Mouse (Mus musculus): ENCODE measurements at regions not wholly inside any gene's neighbourhood (a gene's known extent, or its start where the extent isn't known, plus 50 kb on each side); places are given as distances from the start of the nearest gene placed in this dataset.

- no peak for ATAC-seq (replicated peaks; ENCODE audit: low FRiP score, poor library complexity, severe bottlenecking)
These were observed 135.7 kb upstream of the Pkn2 start for GRCm38 (mm10) chr3:143017480-143017879.

- no peak for ATAC-seq (replicated peaks; ENCODE audit: low FRiP score, poor library complexity, severe bottlenecking)
These were observed 135.0 kb upstream of the Pkn2 start for GRCm38 (mm10) chr3:143016758-143017157.

- ATAC-seq (replicated peaks; ENCODE audit: low FRiP score, poor library complexity, severe bottlenecking): no peak
These were observed 132.6 kb upstream of the Pkn2 start for GRCm38 (mm10) chr3:143014421-143014820.

- ATAC-seq (replicated peaks; ENCODE audit: low FRiP score, poor library complexity, severe bottlenecking): no peak
These were observed 125.2 kb upstream of the Pkn2 start for GRCm38 (mm10) chr3:143007047-143007446.

GRCm38 (mm10) chr3:143001952-143002351 is 120.1 kb upstream of the Pkn2 start:
- ATAC-seq (replicated peaks; ENCODE audit: low FRiP score, poor library complexity, severe bottlenecking): no peak

- no peak for ATAC-seq (replicated peaks; ENCODE audit: low FRiP score, poor library complexity, severe bottlenecking)
These were observed 114.4 kb upstream of the Pkn2 start for GRCm38 (mm10) chr3:142995981-142996743.

- no peak for ATAC-seq (replicated peaks; ENCODE audit: low FRiP score, poor library complexity, severe bottlenecking)
These were observed 102.7 kb upstream of the Pkn2 start for GRCm38 (mm10) chr3:142984547-142984946.

GRCm38 (mm10) chr3:142981221-142981620 is 99.4 kb upstream of the Pkn2 start:
- ATAC-seq (replicated peaks; ENCODE audit: low FRiP score, poor library complexity, severe bottlenecking): no peak

GRCm38 (mm10) chr3:142979161-142979560 is 97.4 kb upstream of the Pkn2 start:
- no peak for ATAC-seq (replicated peaks; ENCODE audit: low FRiP score, poor library complexity, severe bottlenecking)

- ATAC-seq (replicated peaks; ENCODE audit: low FRiP score, poor library complexity, severe bottlenecking): no peak
These were observed 95.0 kb upstream of the Pkn2 start for GRCm38 (mm10) chr3:142976519-142977394.

- ATAC-seq (replicated peaks; ENCODE audit: low FRiP score, poor library complexity, severe bottlenecking): no peak
These were observed 93.8 kb upstream of the Pkn2 start for GRCm38 (mm10) chr3:142975606-142976005.

- ATAC-seq (replicated peaks; ENCODE audit: low FRiP score, poor library complexity, severe bottlenecking): no peak
These were observed 87.7 kb upstream of the Pkn2 start for GRCm38 (mm10) chr3:142969501-142969900.

GRCm38 (mm10) chr3:142965604-142966003 is 83.8 kb upstream of the Pkn2 start:
- no peak for ATAC-seq (replicated peaks; ENCODE audit: low FRiP score, poor library complexity, severe bottlenecking)

- no peak for ATAC-seq (replicated peaks; ENCODE audit: low FRiP score, poor library complexity, severe bottlenecking)
These were observed 82.1 kb upstream of the Pkn2 start for GRCm38 (mm10) chr3:142963818-142964372.

GRCm38 (mm10) chr3:142957768-142958167 is 76.0 kb upstream of the Pkn2 start:
- no peak for ATAC-seq (replicated peaks; ENCODE audit: low FRiP score, poor library complexity, severe bottlenecking)

GRCm38 (mm10) chr3:142948771-142949170 is 67.0 kb upstream of the Pkn2 start:
- peak; percentile 63 for ATAC-seq (replicated peaks; ENCODE audit: low FRiP score, poor library complexity, severe bottlenecking)

GRCm38 (mm10) chr3:142941319-142942024 is 59.7 kb upstream of the Pkn2 start:
- no peak for ATAC-seq (replicated peaks; ENCODE audit: low FRiP score, poor library complexity, severe bottlenecking)

- ATAC-seq (replicated peaks; ENCODE audit: low FRiP score, poor library complexity, severe bottlenecking): no peak
These were observed 59.1 kb upstream of the Pkn2 start for GRCm38 (mm10) chr3:142940874-142941273.

GRCm38 (mm10) chr3:142939773-142940172 is 58.0 kb upstream of the Pkn2 start:
- ATAC-seq (replicated peaks; ENCODE audit: low FRiP score, poor library complexity, severe bottlenecking): no peak

- no peak for ATAC-seq (replicated peaks; ENCODE audit: low FRiP score, poor library complexity, severe bottlenecking)
These were observed 54.1 kb upstream of the Pkn2 start for GRCm38 (mm10) chr3:142935949-142936348.
